Mouse (Mus musculus) olfactory bulb, adult 2 months (tissue): ENCODE results near the gene Praf2.

ENCODE experiments used
- CTCF ChIP-seq: fragments of 200-500 bp; IDR thresholded peaks from 2 replicates; pipeline ENCODE4 v1.5.1; 2012; ENCODE audit warnings: low read depth, mild to moderate bottlenecking, low read length, moderate library complexity; ENCODE audit not compliant: insufficient read depth
- POLR2A ChIP-seq: fragments of 200-500 bp; IDR thresholded peaks from 2 replicates; pipeline ENCODE4 v1.6.1; 2012; ENCODE audit warnings: mild to moderate bottlenecking, low read depth, low read length, moderate library complexity; ENCODE audit not compliant: insufficient read depth

GRCm38 (mm10) chrX:7722691-7723090 lies 5.5 kb upstream of the Praf2 start:
- TF ChIP-seq POLR2A (no peak), CTCF (no peak)
